Mouse (Mus musculus) hindbrain, embryonic 11.5 days (tissue): ENCODE measurements at regions not wholly inside any gene's neighbourhood (a gene's known extent, or its start where the extent isn't known, plus 50 kb on each side); places are given as distances from the start of the nearest gene placed in this dataset.

Experiments used
- ATAC-seq: fragments of 200-750 bp; cut with Nextera tagmentation; 2 replicates; pipeline ENCODE4 v1.8.0; 2017; ENCODE audit warnings: mild to moderate bottlenecking, moderate TSS enrichment, moderate library complexity; ENCODE audit not compliant: low FRiP score
- DNase-seq: peaks from one replicate; pipeline ENCODE4 v3.0.0-alpha.2; 2015; ENCODE audit warnings: low spot score
- H3K27ac ChIP-seq: fragments of 300-500 bp; sonication (generic); 2 replicates; pipeline ENCODE4 v1.5.1; 2014; ENCODE audit warnings: mild to moderate bottlenecking, low read depth, low read length
- H3K27me3 ChIP-seq: fragments of 300-500 bp; sonication (generic); 2 replicates; pipeline ENCODE4 v1.6.1; 2014; ENCODE audit warnings: mild to moderate bottlenecking, low read length, moderate library complexity, mixed read lengths; ENCODE audit not compliant: control insufficient read depth, insufficient read depth
- H3K36me3 ChIP-seq: fragments of 300-500 bp; sonication (generic); 2 replicates; pipeline ENCODE4 v1.6.1; 2014; ENCODE audit warnings: mild to moderate bottlenecking, low read length, moderate library complexity, mixed read lengths; ENCODE audit not compliant: control insufficient read depth, insufficient read depth
- H3K4me1 ChIP-seq: fragments of 300-500 bp; sonication (generic); replicated peaks from 2 replicates; pipeline ENCODE4 v1.6.1; 2014; ENCODE audit warnings: low read length, mixed read lengths; ENCODE audit not compliant: control insufficient read depth, insufficient read depth
- H3K4me2 ChIP-seq: fragments of 300-500 bp; sonication (generic); replicated peaks from 2 replicates; pipeline ENCODE4 v1.6.1; 2014; ENCODE audit warnings: mild to moderate bottlenecking, low read depth, low read length
- H3K4me3 ChIP-seq: fragments of 300-500 bp; sonication (generic); 2 replicates; pipeline ENCODE4 v1.5.1; 2014; ENCODE audit warnings: low read depth, low read length
- H3K9ac ChIP-seq: fragments of 300-500 bp; sonication (generic); 2 replicates; pipeline ENCODE4 v1.6.1; 2014; ENCODE audit warnings: low read depth, low read length
- H3K9me3 ChIP-seq: fragments of 300-500 bp; sonication (generic); 2 replicates; pipeline ENCODE4 v1.6.1; 2016; ENCODE audit warnings: low read length; ENCODE audit not compliant: control insufficient read depth
- WGBS: fragments of 180-500 bp; shearing (Covaris S2); extraction: QIAGEN DNeasy Blood & Tissue Kit; methylation state at CpG from one replicate; pipeline ENCODE4 v1.1.7; 2014; 5-methylcytosine and 5-hydroxymethylcytosine counted together

- Histone ChIP-seq H3K4me3 (peak overlapping the region; percentile 21; the same call in 1 of the 2 replicates), H3K4me1 (0 out of 2 replicates have a peak, but pooled peaks cover 2% of the 10 kb centered on the region), H3K9me3 (no peaks in the 10 kb centered on the region), H3K9ac (no peak overlapping the region), H3K27ac (no peak overlapping the region), H3K4me2 (peak overlapping the region; percentile 35), H3K27me3 (peaks cover 50% of the 10 kb centered on the region), H3K36me3 (no peaks in the 10 kb centered on the region)
- peak; percentile 56 for DNase-seq
- WGBS, result under 1% methylated on average over 22 of the region's 22 CpGs
- peak; percentile 73 for ATAC-seq
These were observed 314.0 kb downstream of the Parp8 start for GRCm38 (mm10) chr13:116711148-116711865.

GRCm38 (mm10) chr13:116709671-116710070, 315.7 kb downstream of the Parp8 start:
- H3K9me3 ChIP-seq, result no peaks in the 10 kb centered on the region
- H3K9ac ChIP-seq, result no peak overlapping the region
- no peaks in the 10 kb centered on the region for H3K36me3 ChIP-seq
- H3K4me2 ChIP-seq, result no peak overlapping the region
- no peak for ATAC-seq
- WGBS, result 6% methylated on average over 7 of the region's 7 CpGs
- no peak overlapping the region for H3K4me3 ChIP-seq
- peaks cover 6% of the 10 kb centered on the region for H3K4me1 ChIP-seq
- H3K27ac ChIP-seq, result no peak overlapping the region
- peak; percentile 48 for DNase-seq
- peaks cover 61% of the 10 kb centered on the region for H3K27me3 ChIP-seq

- ATAC-seq (no peak), DNase-seq (peak; percentile 59)
- Histone ChIP-seq H3K4me3 (peak overlapping the region; percentile 3; the same call in 1 of the 2 replicates), H3K9ac (no peak overlapping the region; the same call in 1 of the 2 replicates), H3K27me3 (peaks cover 63% of the 10 kb centered on the region), H3K9me3 (no peaks in the 10 kb centered on the region), H3K4me2 (peak overlapping the region; percentile 24), H3K27ac (no peak overlapping the region), H3K36me3 (no peaks in the 10 kb centered on the region), H3K4me1 (peaks cover 6% of the 10 kb centered on the region)
- WGBS, result under 1% methylated on average over 16 of the region's 16 CpGs
These were observed 316.5 kb downstream of the Parp8 start for GRCm38 (mm10) chr13:116708846-116709245.

GRCm38 (mm10) chr13:116708456-116708780, 316.9 kb downstream of the Parp8 start:
- peaks cover 6% of the 10 kb centered on the region for H3K4me1 ChIP-seq
- H3K4me3 ChIP-seq, result 0 out of 2 replicates have a peak overlapping the region, but pooled peaks have one; percentile 3
- no peaks in the 10 kb centered on the region for H3K36me3 ChIP-seq
- H3K27me3 ChIP-seq, result peaks cover 61% of the 10 kb centered on the region
- H3K27ac ChIP-seq, result no peak overlapping the region
- no peak overlapping the region for H3K9ac ChIP-seq
- H3K4me2 ChIP-seq, result peak overlapping the region; percentile 24
- no peaks in the 10 kb centered on the region for H3K9me3 ChIP-seq
- DNase-seq (no peak), ATAC-seq (no peak)
- WGBS, result under 1% methylated on average over 7 of the region's 7 CpGs

GRCm38 (mm10) chr13:116707621-116708455, 317.5 kb downstream of the Parp8 start:
- Histone ChIP-seq H3K27ac (no peak overlapping the region), H3K4me1 (peaks cover 6% of the 10 kb centered on the region), H3K27me3 (peaks cover 58% of the 10 kb centered on the region), H3K4me3 (no peak overlapping the region), H3K36me3 (no peaks in the 10 kb centered on the region), H3K4me2 (peak overlapping the region; percentile 24), H3K9me3 (no peaks in the 10 kb centered on the region), H3K9ac (no peak overlapping the region)
- WGBS, result 2% methylated on average over 20 of the region's 20 CpGs
- DNase-seq (peak; percentile 59), ATAC-seq (no peak)

- no peak overlapping the region for H3K27ac ChIP-seq
- H3K9ac ChIP-seq, result no peak overlapping the region
- H3K4me1 ChIP-seq, result peaks cover 4% of the 10 kb centered on the region
- H3K36me3 ChIP-seq, result no peaks in the 10 kb centered on the region
- peak overlapping the region; percentile 14; the same call in 1 of the 2 replicates for H3K4me2 ChIP-seq
- WGBS, result 2% methylated on average over 18 of the region's 18 CpGs
- no peak overlapping the region; the same call in 1 of the 2 replicates for H3K4me3 ChIP-seq
- ATAC-seq (peak; percentile 65), DNase-seq (peak; percentile 74)
- H3K27me3 ChIP-seq, result peaks cover 54% of the 10 kb centered on the region
- no peaks in the 10 kb centered on the region for H3K9me3 ChIP-seq
These were observed 318.7 kb downstream of the Parp8 start for GRCm38 (mm10) chr13:116706401-116707330.

GRCm38 (mm10) chr13:116705611-116706386, 319.5 kb downstream of the Parp8 start:
- ATAC-seq (peak; percentile 63), DNase-seq (peak; percentile 64)
- Histone ChIP-seq H3K9ac (no peak overlapping the region), H3K9me3 (no peaks in the 10 kb centered on the region), H3K4me3 (peak overlapping the region; percentile 25), H3K36me3 (no peaks in the 10 kb centered on the region), H3K27me3 (peaks cover 46% of the 10 kb centered on the region), H3K4me2 (peak overlapping the region; percentile 54), H3K4me1 (peaks cover 3% of the 10 kb centered on the region), H3K27ac (peak overlapping the region; percentile 17; the same call in 1 of the 2 replicates)
- under 1% methylated on average over 39 of the region's 39 CpGs for WGBS

GRCm38 (mm10) chr13:116688714-116689113, 336.6 kb downstream of the Parp8 start:
- Histone ChIP-seq H3K27me3 (no peaks in the 10 kb centered on the region), H3K4me1 (no peaks in the 10 kb centered on the region), H3K4me2 (no peak overlapping the region), H3K4me3 (no peak overlapping the region), H3K27ac (no peak overlapping the region), H3K36me3 (no peaks in the 10 kb centered on the region), H3K9me3 (no peaks in the 10 kb centered on the region), H3K9ac (no peak overlapping the region)
- no peak for ATAC-seq
- DNase-seq, result no peak
